Mouse (Mus musculus) regulatory T cell (primary cell): ENCODE results near the gene Tcam1.

Source experiments
- in situ Hi-C: fragments of 300-600 bp; cut with MboI, MseI; formaldehyde crosslinking; loops from one replicate; pipeline ENCODE4 v1.15.1; 2025; ENCODE audit warnings: high pct_unique_total_duplicates

Tcam1 gene

DNA sequence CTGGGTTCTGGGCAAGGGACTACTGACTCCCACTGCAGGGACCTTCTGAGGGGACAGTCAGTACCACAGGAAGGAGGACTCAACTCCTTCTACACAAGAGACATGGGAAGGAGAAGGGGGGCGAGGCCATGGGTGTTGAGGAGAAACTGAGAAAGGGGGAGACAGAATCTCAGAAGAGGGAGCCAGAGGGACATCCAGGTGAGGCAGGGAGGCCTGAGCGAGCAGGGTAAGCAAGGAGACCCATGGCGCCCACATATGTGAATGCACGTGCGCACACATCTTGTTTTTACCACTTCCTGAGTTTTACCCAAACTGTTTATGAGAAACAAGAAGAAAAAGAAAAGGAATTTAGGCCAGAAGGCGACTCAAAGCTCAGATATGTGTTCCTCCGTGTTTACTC lies 41.3 kb downstream of the Tcam1 start:
- in situ Hi-C loops: no loop called here

DNA sequence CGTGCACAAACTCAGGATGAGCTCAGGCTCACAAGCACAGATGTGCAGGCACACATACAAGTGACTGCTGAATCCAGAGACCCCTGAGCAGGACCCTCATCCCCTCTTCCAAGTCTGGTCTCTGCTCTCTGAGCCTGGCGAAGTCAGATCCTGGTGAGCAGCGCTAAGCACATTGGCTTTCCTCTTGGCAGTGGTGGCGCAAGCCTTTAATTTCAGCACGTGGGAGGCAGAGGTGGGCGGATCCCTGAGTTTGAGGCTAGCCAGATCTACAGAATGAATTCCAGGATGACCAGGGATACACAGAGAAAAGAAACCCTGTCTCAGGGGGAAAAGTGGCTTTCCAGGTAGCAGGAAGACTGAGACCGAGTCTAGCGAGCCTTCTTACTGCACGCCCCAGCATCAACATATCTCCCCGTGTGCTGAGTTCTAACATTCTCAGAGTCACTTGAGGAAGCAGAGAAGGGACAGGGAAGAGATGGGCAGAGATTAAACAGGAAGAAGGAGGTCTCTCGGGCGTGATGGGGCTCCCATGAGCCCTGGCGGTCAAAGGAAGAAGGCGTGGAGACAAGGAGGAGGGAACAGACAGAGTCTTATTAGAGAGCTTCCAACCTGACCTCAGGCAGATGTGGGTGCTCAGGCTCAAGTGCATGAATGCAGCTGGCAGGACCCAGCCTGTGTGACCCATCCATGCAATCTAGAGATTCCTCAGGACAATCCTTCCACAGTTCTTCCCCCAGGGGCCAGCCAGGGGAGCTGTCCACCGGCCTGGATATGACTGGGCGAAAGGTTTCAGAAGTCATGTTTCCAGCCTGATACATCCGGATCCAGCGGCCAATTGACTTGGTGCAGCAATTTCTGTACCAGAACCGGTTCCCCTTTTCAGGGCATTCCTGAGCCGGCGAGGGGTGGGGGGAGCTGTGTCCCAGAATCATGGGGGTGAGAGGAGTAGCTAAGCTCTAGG lies 42.2 kb downstream of the Tcam1 start:
- in situ Hi-C loops: no loop called here

DNA sequence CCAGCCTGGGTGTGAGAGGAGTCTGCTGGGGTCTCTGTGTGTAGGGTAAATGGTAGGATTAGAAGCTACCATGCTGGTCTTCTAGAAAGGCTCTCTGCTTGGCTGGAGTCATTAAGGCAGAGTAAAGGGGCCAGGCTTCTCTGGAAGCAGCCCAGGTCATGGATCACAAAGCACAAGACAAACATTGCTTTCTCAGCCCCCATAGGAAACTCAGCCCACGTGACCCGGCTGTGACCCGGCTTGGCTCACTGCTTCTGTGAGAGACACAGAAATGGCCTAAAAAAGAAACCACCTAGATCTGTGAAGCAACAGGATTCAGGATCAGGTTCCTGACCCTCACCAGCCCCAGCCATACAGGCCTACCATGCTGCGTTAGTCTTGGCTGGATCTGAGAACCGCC lies 48.4 kb downstream of the Tcam1 start:
- in situ Hi-C loops: loop anchor here (5.0 kb wide), 2 partner anchors 38 to 52 kb away; no protein-coding TSS in a partner anchor

DNA sequence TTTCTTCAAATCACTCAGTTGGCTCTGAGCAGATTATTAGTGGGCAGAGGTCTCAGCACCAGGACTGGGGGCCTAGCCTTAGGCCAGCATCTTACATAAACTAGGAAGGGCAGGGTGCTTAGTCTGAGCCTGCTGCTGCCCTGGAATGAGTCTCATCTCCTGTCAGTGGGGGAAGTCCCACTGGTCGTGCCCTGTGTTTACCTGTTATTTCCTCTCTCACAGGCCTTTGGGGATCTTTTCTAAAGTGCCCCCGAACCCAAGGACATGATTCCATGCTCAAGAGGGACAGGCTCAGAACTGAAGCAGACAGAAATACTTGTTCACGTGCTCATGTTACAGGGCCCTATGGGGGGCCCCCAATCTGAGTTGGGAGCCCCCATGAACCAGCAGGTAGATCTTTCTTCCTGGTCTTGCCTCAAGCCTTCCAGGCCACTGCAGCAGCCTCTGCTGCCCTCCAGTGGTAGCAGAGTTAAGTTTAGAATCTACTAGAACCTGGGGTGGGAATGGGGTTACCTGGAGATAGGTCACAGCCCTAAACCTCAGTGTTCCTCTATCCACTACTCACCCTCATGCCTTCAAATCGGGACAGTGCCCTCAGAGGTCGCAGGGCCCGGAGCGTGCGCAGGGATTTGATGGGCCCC lies 49.2 kb downstream of the Tcam1 start:
- in situ Hi-C loops: loop anchor here (5.0 kb wide), 1 partner anchor 52 kb away; no protein-coding TSS in a partner anchor

DNA sequence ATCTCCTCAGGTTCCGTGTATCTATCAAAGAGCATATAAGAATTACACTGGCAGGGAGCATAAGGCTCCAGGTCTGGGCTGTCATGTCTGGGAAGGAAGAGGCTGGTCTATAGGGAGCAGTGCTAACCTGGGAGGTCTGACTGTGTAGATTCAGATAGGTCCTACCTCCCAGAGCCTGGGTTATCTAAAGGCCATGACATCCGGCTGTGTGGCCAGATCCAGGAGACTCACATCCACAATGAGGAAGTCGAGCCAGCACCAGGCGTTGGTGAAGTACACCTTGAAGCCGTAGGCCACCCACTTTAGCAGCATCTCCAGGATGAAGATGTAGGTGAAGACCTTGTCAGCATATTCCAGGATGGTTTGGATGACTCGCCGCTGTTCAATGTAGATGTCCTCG lies 50.0 kb downstream of the Tcam1 start:
- in situ Hi-C loops: loop anchor here (5.0 kb wide), 1 partner anchor 51 kb away; no protein-coding TSS in a partner anchor

DNA sequence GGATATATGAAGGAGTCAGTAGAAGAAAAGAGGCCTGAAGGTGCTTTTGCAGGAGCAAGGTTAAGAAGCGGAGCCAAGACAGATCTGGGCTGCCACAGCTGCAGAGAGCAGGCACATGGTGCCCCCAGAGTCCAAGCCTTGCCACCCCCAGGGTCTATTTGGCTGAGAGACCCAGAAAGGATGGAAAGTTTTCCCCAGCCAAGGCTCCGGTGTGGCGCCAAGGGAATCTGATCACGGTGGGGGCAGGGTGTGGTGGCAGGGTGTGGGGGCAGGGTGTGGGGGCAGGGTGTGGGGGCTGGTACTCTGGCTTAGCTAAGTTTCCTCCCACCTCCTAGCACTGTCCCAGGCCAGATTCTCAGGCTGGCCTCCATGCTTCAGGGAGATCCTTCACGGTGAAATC lies 52.0 kb downstream of the Tcam1 start:
- in situ Hi-C loops: loop anchor here (5.0 kb wide), 1 partner anchor 49 kb away; no protein-coding TSS in a partner anchor

DNA sequence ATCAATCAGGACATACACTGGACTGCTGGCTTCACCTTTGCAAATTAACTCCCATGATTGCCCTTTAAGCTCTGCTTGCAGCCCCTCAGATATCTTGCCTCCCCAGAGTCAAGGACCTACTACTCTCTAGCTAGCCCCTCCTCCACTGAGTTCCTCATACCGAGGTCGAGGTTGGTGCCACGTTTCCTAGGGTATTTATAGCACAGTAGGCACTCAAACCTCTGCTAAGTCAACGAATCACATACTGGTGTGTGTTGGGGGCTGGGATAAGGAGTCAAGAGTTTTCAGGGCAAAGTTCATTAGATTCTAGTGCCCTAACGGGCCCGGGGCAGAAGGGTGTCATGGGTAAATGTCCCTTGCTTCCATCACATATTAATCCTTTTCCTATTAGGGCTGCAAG lies 52.7 kb downstream of the Tcam1 start:
- in situ Hi-C loops: loop anchor here (5.0 kb wide), 1 partner anchor 48 kb away; no protein-coding TSS in a partner anchor

DNA sequence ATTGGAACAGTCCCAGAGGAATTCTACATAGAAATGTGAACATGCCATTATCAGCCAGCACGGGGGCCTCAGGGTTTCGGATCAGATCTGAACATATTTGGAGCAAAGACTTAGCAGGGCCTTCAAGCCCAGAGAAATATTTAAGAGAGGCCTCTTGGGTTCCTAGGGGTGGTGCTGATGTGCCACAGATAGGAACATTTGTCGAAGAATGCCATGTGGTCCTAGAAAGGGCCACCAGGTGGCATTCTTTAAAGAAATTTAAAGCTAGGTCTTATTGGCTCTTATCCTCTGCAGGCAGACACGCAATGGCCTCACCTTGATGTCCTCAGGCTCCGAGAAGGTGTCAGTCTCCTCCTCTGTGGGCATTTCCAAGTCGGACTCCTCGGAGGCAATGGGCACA lies 53.2 kb downstream of the Tcam1 start:
- in situ Hi-C loops: loop anchor here (5.0 kb wide), 1 partner anchor 48 kb away; no protein-coding TSS in a partner anchor

DNA sequence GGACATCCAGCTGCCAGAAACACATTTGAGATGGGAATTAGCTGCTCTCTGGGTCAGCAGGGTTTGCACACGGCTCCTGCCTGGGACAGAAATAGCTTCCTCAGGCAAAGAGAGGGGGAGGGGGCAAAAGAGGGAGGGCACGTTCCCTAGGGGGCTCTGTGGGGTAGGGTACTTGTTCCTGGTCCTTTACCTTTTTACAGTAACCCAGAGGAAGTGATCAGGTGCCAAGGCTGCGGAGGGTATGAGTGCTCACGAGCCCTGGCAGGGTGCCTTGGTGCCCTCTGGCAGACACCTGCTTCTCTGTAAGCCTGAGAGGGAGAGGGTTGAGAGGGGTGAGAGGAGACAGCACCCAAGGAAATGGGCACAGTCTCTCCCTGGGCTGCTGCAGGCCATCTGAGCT lies 56.0 kb downstream of the Tcam1 start:
- in situ Hi-C loops: no loop called here

DNA sequence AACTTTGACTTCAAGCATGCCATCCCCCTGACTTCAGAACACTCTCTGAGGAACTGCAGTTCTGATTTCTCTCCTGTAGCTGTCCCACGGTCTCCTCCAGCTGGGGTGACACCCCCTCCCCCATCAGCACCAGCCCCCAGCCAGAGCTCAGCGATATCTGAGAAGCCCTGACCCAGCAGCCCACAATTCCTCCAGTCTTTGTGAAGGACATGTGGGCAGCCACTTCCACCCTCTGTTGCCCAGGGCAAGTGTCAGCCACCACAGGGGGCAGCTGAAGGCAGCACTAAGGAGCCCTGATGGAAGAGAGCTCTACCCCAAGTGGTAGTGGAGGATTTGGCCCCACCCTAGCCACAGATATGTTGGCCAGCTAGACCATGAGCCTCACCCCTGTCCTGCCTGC lies 57.6 kb downstream of the Tcam1 start:
- in situ Hi-C loops: no loop called here

DNA sequence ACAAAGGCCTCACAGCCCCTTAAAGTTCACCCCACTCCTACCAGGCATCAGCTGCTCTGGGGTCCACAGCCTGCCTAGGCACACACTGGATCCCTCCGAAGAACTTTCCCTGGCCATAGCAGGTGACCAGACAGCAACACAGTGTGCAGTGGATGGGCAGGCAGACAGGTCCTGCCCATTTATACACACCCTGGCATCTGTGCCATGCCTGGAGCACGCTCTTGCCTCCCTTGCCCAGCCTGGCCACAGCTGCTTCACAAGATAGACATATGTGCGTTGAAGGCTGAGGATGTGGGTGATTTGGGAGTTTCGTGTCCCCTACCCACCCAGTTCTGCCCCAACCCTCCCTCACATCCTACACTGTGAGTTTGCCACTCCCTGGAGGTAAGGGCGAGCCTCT lies 61.6 kb downstream of the Tcam1 start:
- in situ Hi-C loops: no loop called here
